Mouse (Mus musculus): ENCODE measurements around the gene Coq8a.

DNA sequence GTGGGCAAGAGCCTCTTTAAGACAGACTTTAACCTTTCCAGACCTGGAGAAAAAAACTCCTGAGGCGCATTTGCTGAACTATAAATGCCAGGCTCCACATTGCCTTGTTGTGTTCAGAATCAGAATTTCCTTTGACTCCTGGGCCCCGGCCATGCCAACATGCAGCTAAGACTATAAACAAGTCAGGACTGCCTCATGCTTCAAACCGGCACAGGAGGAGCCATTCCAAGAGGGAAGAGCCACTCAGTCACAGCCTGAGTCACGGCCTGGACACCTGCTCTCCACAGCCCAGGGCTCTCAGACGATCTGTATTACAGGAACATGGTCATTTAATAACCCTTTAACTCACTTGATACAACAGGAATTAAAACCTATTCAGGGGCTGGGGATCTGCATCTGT lies 1.3 kb upstream of the Coq8a start:
- no peak for TF ChIP-seq CTCF (IDR thresholded peaks at IDR 0.05; ENCODE audit: extremely low read depth, insufficient read length, insufficient replicate concordance, low read depth, low read length)
- TF ChIP-seq POLR2A (IDR thresholded peaks at IDR 0.05; ENCODE audit: low read depth, low read length) = no peak
